Comparison of ENCODE assay signal across 8 mouse cellular contexts in the genomic region with DNA sequence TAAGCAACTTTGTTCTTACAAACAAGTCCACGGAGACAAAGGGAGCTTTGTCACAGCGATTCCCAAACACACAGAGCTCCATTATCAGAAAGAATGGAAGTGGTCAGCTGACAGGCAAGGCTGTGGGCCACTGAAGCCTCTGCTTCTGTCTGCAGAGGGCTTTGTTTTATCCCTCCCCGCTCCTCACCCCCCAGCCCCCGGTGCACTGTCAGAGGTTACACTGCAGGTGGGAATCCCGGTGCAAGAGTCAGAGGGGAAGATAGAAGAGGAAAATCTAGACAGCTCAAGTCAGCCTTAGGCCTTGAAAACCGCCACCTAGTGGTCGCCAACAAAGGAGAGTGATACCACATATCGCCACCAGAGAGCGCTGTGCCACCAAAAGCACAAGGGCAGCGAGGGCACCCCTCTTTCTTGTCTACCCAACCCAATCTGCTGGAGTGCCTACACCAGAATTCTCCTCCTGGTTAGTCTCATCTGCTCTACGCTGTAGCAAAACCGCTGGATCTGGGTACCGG. TPM values are rescaled to one million over a fixed set of nuclear protein-coding genes. Genes with fewer than 3 reads are reported as not detected.
A peak's percentile ranks its signal among the peaks of the same experiment; 100 is the strongest.
DNase-seq lines count a peak whose midpoint lies in the region; ATAC-seq and TF ChIP-seq lines count a peak whose summit lies in the region.

No protein-coding gene starts in this region.

- TF ChIP-seq CTCF in G1E (IDR thresholded peaks at IDR 0.05; ENCODE audit: low read depth, low read length) = peak; percentile 100

- H3K9me3 ChIP-seq in G1E (replicated peaks) = no peaks in the 10 kb centered on the region
- H3K9me3 ChIP-seq in forebrain, embryonic 14.5 days (replicated peaks; ENCODE audit: control insufficient read depth, low read length) = no peaks in the 10 kb centered on the region
- H3K9me3 ChIP-seq in lung, embryonic 16.5 days (ENCODE audit: control insufficient read depth, low read length) = no peaks in the 10 kb centered on the region

- no peak overlapping the region for H3K4me2 ChIP-seq in forebrain, embryonic 14.5 days (ENCODE audit: low read length)
- no peak overlapping the region for H3K4me2 ChIP-seq in lung, embryonic 16.5 days (ENCODE audit: low read depth, low read length)

- H3K27ac ChIP-seq in forebrain, embryonic 14.5 days (ENCODE audit: low read depth, low read length) = no peak overlapping the region
- H3K27ac ChIP-seq in lung, embryonic 16.5 days (ENCODE audit: low read length) = no peak overlapping the region

- peak; percentile 76 for ATAC-seq in G1E (ENCODE audit: extremely low read depth, insufficient number of reproducible peaks, low FRiP score, poor library complexity, severe bottlenecking)
- ATAC-seq in forebrain, embryonic 14.5 days = peak; percentile 81
- peak; percentile 75 for ATAC-seq in lung, embryonic 16.5 days (ENCODE audit: low read depth)

- H3K36me3 ChIP-seq in G1E (replicated peaks) = no peaks in the 10 kb centered on the region
- H3K36me3 ChIP-seq in forebrain, embryonic 14.5 days (ENCODE audit: control insufficient read depth, insufficient read depth, low read length) = no peaks in the 10 kb centered on the region
- H3K36me3 ChIP-seq in lung, embryonic 16.5 days (ENCODE audit: control insufficient read depth, insufficient read depth, low read length) = no peaks in the 10 kb centered on the region

- WGBS in forebrain, embryonic 14.5 days = 3% methylated on average over 13 of the region's 13 CpGs
- 12% methylated on average over 13 of the region's 13 CpGs for WGBS in lung, embryonic 16.5 days

- H3K4me3 ChIP-seq in G1E (ENCODE audit: low read depth, low read length) = no peak overlapping the region
- H3K4me3 ChIP-seq in forebrain, embryonic 14.5 days (ENCODE audit: low read depth, low read length) = no peak overlapping the region
- no peak overlapping the region for H3K4me3 ChIP-seq in lung, embryonic 16.5 days (ENCODE audit: low read length)

- no peak overlapping the region for H3K9ac ChIP-seq in forebrain, embryonic 14.5 days (ENCODE audit: low read length)
- no peak overlapping the region for H3K9ac ChIP-seq in lung, embryonic 16.5 days (ENCODE audit: low read length)

- H3K4me1 ChIP-seq in G1E (ENCODE audit: insufficient read depth, low read depth, low read length) = no peaks in the 10 kb centered on the region
- no peaks in the 10 kb centered on the region for H3K4me1 ChIP-seq in forebrain, embryonic 14.5 days (ENCODE audit: control insufficient read depth, insufficient read depth, low read length)
- no peaks in the 10 kb centered on the region for H3K4me1 ChIP-seq in lung, embryonic 16.5 days (replicated peaks; ENCODE audit: control insufficient read depth, insufficient read depth, low read length)

- peak; percentile 73 for DNase-seq in G1E (ENCODE audit: low spot score)
- DNase-seq in cerebellum, adult 11 months = peak; percentile 83
- DNase-seq in forebrain, embryonic 14.5 days (ENCODE audit: low spot score) = peak; percentile 81
- peak; percentile 93 for DNase-seq in heart, postnatal 4 days
- DNase-seq in layer of hippocampus, adult 9-10 months (ENCODE audit: low spot score) = peak; percentile 100
- peak; percentile 55 for DNase-seq in ovary, adult 18-20 months (ENCODE audit: low spot score)
- peak; percentile 60 to 65 for DNase-seq in thymus, adult 18-20 months

- H3K27me3 ChIP-seq in G1E (ENCODE audit: insufficient read depth, low read length) = peaks cover 31% of the 10 kb centered on the region
- H3K27me3 ChIP-seq in forebrain, embryonic 14.5 days (replicated peaks; ENCODE audit: control insufficient read depth, insufficient read depth, low read length) = no peaks in the 10 kb centered on the region
- H3K27me3 ChIP-seq in lung, embryonic 16.5 days (ENCODE audit: control insufficient read depth, insufficient read depth, low read depth, low read length) = no peaks in the 10 kb centered on the region

RNA-seq across cellular contexts. Expression of a gene that starts 35.4 kb away (rescaled TPM):
- not detected in 2 replicates for total RNA-seq in G1E (2014; fragmentation: Nextera tagmentation)
- 0.06 TPM in 1 of 2 replicates, not detected in the other for total RNA-seq in G1E (2017)
- 0.02 TPM in 1 of 2 replicates, not detected in the other for polyA plus RNA-seq in G1E (2012)
- polyA plus RNA-seq in forebrain, embryonic 14.5 days (2014; fragmentation: Nextera tagmentation; extraction: Ambion mirVana) = 40.0 and 49.0 TPM in 2 replicates
- total RNA-seq in heart, postnatal 4 days (2021) = under 1 TPM; 0.11 to 0.12 TPM
- 0.41 and 0.43 TPM in 2 replicates for polyA plus RNA-seq in lung, embryonic 16.5 days (2015; fragmentation: Nextera tagmentation; extraction: Ambion mirVana)

RNA-seq across cellular contexts. Expression of a gene that starts 36.7 kb away (rescaled TPM):
- total RNA-seq in G1E (2014; fragmentation: Nextera tagmentation) (4.2 and 5.4 TPM in 2 replicates), G1E (2017) (2.3 and 2.5 TPM in 2 replicates)
- 26.0 and 29.5 TPM in 2 replicates for polyA plus RNA-seq in G1E (2012)
- polyA plus RNA-seq in forebrain, embryonic 14.5 days (2014; fragmentation: Nextera tagmentation; extraction: Ambion mirVana) = 2.6 and 2.9 TPM in 2 replicates
- 10 to 100 TPM; 18.6 to 19.7 TPM for total RNA-seq in heart, postnatal 4 days (2021)
- polyA plus RNA-seq in lung, embryonic 16.5 days (2015; fragmentation: Nextera tagmentation; extraction: Ambion mirVana) = 3.5 and 3.7 TPM in 2 replicates

Comparison
In these comparisons a context has a peak if more than half of its experiments do, and no peak if none do; other contexts are left out.
1. RNA of a gene that starts 35.4 kb away (polyA plus RNA-seq): 40.0 to 49.0 TPM in forebrain, embryonic 14.5 days; 0.41 to 0.43 TPM in lung, embryonic 16.5 days and 0.02 TPM in G1E; every median in the first group is over 10 times any median in the second.
2. Peak in every context shown above with its lines, with median percentiles within 50 percentile points of each other: ATAC-seq and DNase-seq.